Mouse (Mus musculus) heart, embryonic 14.5 days (tissue): ENCODE measurements around the gene Gm20815. TPM values are rescaled to one million over a fixed set of nuclear protein-coding genes. Genes with fewer than 3 reads are reported as not detected.
"Not testable (repeated sequence)": the region's sequence is repeated elsewhere in the genome, so short reads cannot be mapped to it uniquely, and the experiment has no call there.

ENCODE experiments used
- ATAC-seq: fragments of 200-750 bp; cut with Nextera tagmentation; 2 replicates; pipeline ENCODE4 v1.8.0; 2017; ENCODE audit warnings: low read depth, moderate TSS enrichment; ENCODE audit not compliant: insufficient number of reproducible peaks, insufficient read depth, low FRiP score
- H3K27ac ChIP-seq, 2 experiments: fragments of 200-500 bp in 1 of 2; fragments of 300-500 bp in 1 of 2; sonication (generic) in 1 of 2; replicated peaks in 1 of 2; 2 replicates each; pipeline ENCODE4 v1.5.1; 2012 to 2014; ENCODE audit warnings: low read depth in 2 of 2, low read length in 2 of 2, control low read depth in 1 of 2, mild to moderate bottlenecking in 1 of 2, mixed read lengths in 1 of 2; ENCODE audit not compliant: control insufficient read depth in 1 of 2, insufficient read depth in 1 of 2
- H3K27me3 ChIP-seq: fragments of 300-500 bp; sonication (generic); 2 replicates; pipeline ENCODE4 v1.6.1; 2014; ENCODE audit warnings: mild to moderate bottlenecking, low read length, control low read depth; ENCODE audit not compliant: control insufficient read depth, insufficient read depth
- H3K36me3 ChIP-seq: fragments of 300-500 bp; sonication (generic); 2 replicates; pipeline ENCODE4 v1.6.1; 2014; ENCODE audit warnings: mild to moderate bottlenecking, control low read depth, low read length, mixed read lengths; ENCODE audit not compliant: control insufficient read depth, insufficient read depth
- H3K4me1 ChIP-seq, 2 experiments: fragments of 200-500 bp in 1 of 2; fragments of 300-500 bp in 1 of 2; sonication (generic) in 1 of 2; 2 replicates each; pipeline ENCODE4 v1.6.1; 2012 to 2014; ENCODE audit warnings: low read length in 2 of 2, control low read depth in 1 of 2, mixed read lengths in 1 of 2; ENCODE audit not compliant: control insufficient read depth in 2 of 2, insufficient read depth in 2 of 2
- H3K4me2 ChIP-seq: fragments of 300-500 bp; sonication (generic); 2 replicates; pipeline ENCODE4 v1.6.1; 2014; ENCODE audit warnings: mild to moderate bottlenecking, low read length
- H3K4me3 ChIP-seq, 2 experiments: fragments of 200-500 bp in 1 of 2; fragments of 300-500 bp in 1 of 2; sonication (generic) in 1 of 2; 2 replicates each; pipeline ENCODE4 v1.5.1; 2012 to 2014; ENCODE audit warnings: low read length in 2 of 2, mild to moderate bottlenecking in 2 of 2, control low read depth in 1 of 2, low read depth in 1 of 2, moderate library complexity in 1 of 2; ENCODE audit not compliant: control insufficient read depth in 1 of 2, insufficient read depth in 1 of 2
- H3K9ac ChIP-seq: fragments of 300-500 bp; sonication (generic); 2 replicates; pipeline ENCODE4 v1.6.1; 2014; ENCODE audit warnings: mild to moderate bottlenecking, low read length
- H3K9me3 ChIP-seq: fragments of 300-500 bp; sonication (generic); 2 replicates; pipeline ENCODE4 v1.6.1; 2016; ENCODE audit warnings: low read length, control low read depth; ENCODE audit not compliant: control insufficient read depth
- WGBS: fragments of 180-500 bp; shearing (Covaris S2); extraction: QIAGEN DNeasy Blood & Tissue Kit; methylation state at CpG from one replicate; pipeline ENCODE4 v1.1.7; 2014; 5-methylcytosine and 5-hydroxymethylcytosine counted together
- polyA plus RNA-seq: library from polyadenylated mRNA; unstranded; fragments of >200 nt; fragmentation: Nextera tagmentation; extraction: Ambion mirVana; gene quantifications from 2 replicates; pipeline ENCODE4 v1.2.1, GENCODE M21; 2014

Gm20815 gene
- not detected in 2 replicates for polyA plus RNA-seq

DNA sequence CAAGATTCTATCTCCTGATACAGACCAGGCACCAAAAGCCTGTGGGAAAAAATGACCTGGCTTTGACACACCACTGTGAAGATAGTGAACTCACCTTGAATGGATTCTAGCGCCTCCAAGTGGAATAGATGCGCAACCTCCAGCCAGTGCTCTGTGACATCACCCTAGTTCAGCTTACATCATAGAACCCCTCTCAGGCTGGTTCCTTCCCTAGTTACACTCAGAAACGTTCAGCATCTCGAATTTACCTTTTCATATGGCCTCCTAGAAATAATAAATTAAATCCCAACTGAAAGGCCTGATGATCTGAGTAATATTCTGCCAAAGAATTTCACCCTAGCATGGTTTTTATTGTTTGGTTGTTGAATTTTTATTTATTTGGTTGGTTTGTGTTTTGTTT lies at the start of gene Gm20815:
Gene Gm20815 (minus strand): TSS at position 101 of the 400 bp plus-strand sequence.
- no CpG with 5 or more reads among the region's 4 CpGs for WGBS
- ATAC-seq, H3K27me3 ChIP-seq, H3K36me3 ChIP-seq, H3K27ac ChIP-seq, H3K4me1 ChIP-seq, H3K4me3 ChIP-seq, H3K9ac ChIP-seq, H3K4me2 ChIP-seq, H3K9me3 ChIP-seq: not testable (repeated sequence)
